Mouse (Mus musculus): Measurements from ENCODE around the gene Snrnp40. TPM values are rescaled to one million over a fixed set of nuclear protein-coding genes. Genes with fewer than 3 reads are reported as not detected.

The Snrnp40 gene
- 71.4 and 73.1 TPM in 2 replicates for polyA plus RNA-seq (2015; fragmentation: Nextera tagmentation; extraction: Ambion mirVana)

GRCm38 (mm10) chr4:130359486-130360237, at the start of gene Snrnp40, which contains the start of gene Zcchc17:
Gene Snrnp40, plus strand, starts transcription at chr4:130360132.
Gene Zcchc17, minus strand, starts transcription at chr4:130359943.
- ATAC-seq (replicated peaks; ENCODE audit: extremely low read depth, insufficient read depth, low FRiP score) = peak; percentile 99
- Histone ChIP-seq H3K9ac (ENCODE audit: low read length) (peak within 1 kb of the TSS; percentile 93), H3K36me3 (ENCODE audit: control insufficient read depth, insufficient read depth) (peaks cover 17% of the 10 kb centered on the region), H3K4me2 (ENCODE audit: low read depth, low read length) (peak within 1 kb of the TSS; percentile 86), H3K9me3 (replicated peaks; ENCODE audit: control insufficient read depth, low read length) (no peaks in the 10 kb centered on the region), H3K27me3 (ENCODE audit: control insufficient read depth, insufficient read depth, low read length) (no peaks in the 10 kb centered on the region), H3K4me3 (ENCODE audit: low read length) (peak within 1 kb of the TSS; percentile 90), H3K4me1 (ENCODE audit: control insufficient read depth, insufficient read depth, low read length) (peaks cover 18% of the 10 kb centered on the region), H3K27ac (ENCODE audit: low read length) (peak within 1 kb of the TSS; percentile 88)
- under 1% methylated on average over 49 of the region's 49 CpGs for WGBS

- H3K4me1 ChIP-seq (ENCODE audit: control insufficient read depth, insufficient read depth, low read length) = peaks cover 56% of the 10 kb centered on the region
- no peaks in the 10 kb centered on the region for H3K9me3 ChIP-seq (replicated peaks; ENCODE audit: control insufficient read depth, low read length)
- H3K27ac ChIP-seq (ENCODE audit: low read length) = peak overlapping the region; percentile 72
- peak overlapping the region; percentile 67; the same call in 1 of the 2 replicates for H3K4me2 ChIP-seq (ENCODE audit: low read depth, low read length)
- no peak overlapping the region for H3K9ac ChIP-seq (ENCODE audit: low read length)
- H3K4me3 ChIP-seq (ENCODE audit: low read length) = no peak overlapping the region
- WGBS = 43% methylated on average over 3 of the region's 3 CpGs
- no peak for ATAC-seq (replicated peaks; ENCODE audit: extremely low read depth, insufficient read depth, low FRiP score)
- 0 out of 2 replicates have a peak, but pooled peaks cover 3% of the 10 kb centered on the region for H3K27me3 ChIP-seq (ENCODE audit: control insufficient read depth, insufficient read depth, low read length)
- peaks cover 29% of the 10 kb centered on the region for H3K36me3 ChIP-seq (ENCODE audit: control insufficient read depth, insufficient read depth)
Observed at GRCm38 (mm10) chr4:130312526-130312925, 47.4 kb upstream of the Snrnp40 start.

GRCm38 (mm10) chr4:130313552-130313951, 46.4 kb upstream of the Snrnp40 start:
- Histone ChIP-seq H3K36me3 (ENCODE audit: control insufficient read depth, insufficient read depth) (peaks cover 29% of the 10 kb centered on the region), H3K9me3 (replicated peaks; ENCODE audit: control insufficient read depth, low read length) (no peaks in the 10 kb centered on the region), H3K4me3 (ENCODE audit: low read length) (no peak overlapping the region), H3K27ac (ENCODE audit: low read length) (no peak overlapping the region), H3K4me2 (ENCODE audit: low read depth, low read length) (no peak overlapping the region), H3K4me1 (ENCODE audit: control insufficient read depth, insufficient read depth, low read length) (peaks cover 61% of the 10 kb centered on the region), H3K27me3 (ENCODE audit: control insufficient read depth, insufficient read depth, low read length) (0 out of 2 replicates have a peak, but pooled peaks cover 3% of the 10 kb centered on the region), H3K9ac (ENCODE audit: low read length) (no peak overlapping the region)
- WGBS = 81% methylated on average over 4 of the region's 4 CpGs
- ATAC-seq (replicated peaks; ENCODE audit: extremely low read depth, insufficient read depth, low FRiP score) = no peak

- Histone ChIP-seq H3K36me3 (ENCODE audit: control insufficient read depth, insufficient read depth) (peaks cover 29% of the 10 kb centered on the region), H3K4me2 (ENCODE audit: low read depth, low read length) (no peak overlapping the region), H3K27ac (ENCODE audit: low read length) (peak overlapping the region; percentile 65), H3K27me3 (ENCODE audit: control insufficient read depth, insufficient read depth, low read length) (no peaks in the 10 kb centered on the region), H3K4me1 (ENCODE audit: control insufficient read depth, insufficient read depth, low read length) (peaks cover 58% of the 10 kb centered on the region), H3K9ac (ENCODE audit: low read length) (peak overlapping the region; percentile 41; the same call in 1 of the 2 replicates), H3K9me3 (replicated peaks; ENCODE audit: control insufficient read depth, low read length) (no peaks in the 10 kb centered on the region), H3K4me3 (ENCODE audit: low read length) (no peak overlapping the region)
- peak; percentile 25; the same call in 1 of the 2 replicates for ATAC-seq (replicated peaks; ENCODE audit: extremely low read depth, insufficient read depth, low FRiP score)
- 50% methylated on average over 13 of the region's 13 CpGs for WGBS
Observed at GRCm38 (mm10) chr4:130315771-130316527, 44.0 kb upstream of the Snrnp40 start.

- Histone ChIP-seq H3K9me3 (replicated peaks; ENCODE audit: control insufficient read depth, low read length) (no peaks in the 10 kb centered on the region), H3K27ac (ENCODE audit: low read length) (peak overlapping the region; percentile 65), H3K36me3 (ENCODE audit: control insufficient read depth, insufficient read depth) (peaks cover 29% of the 10 kb centered on the region), H3K4me1 (ENCODE audit: control insufficient read depth, insufficient read depth, low read length) (peaks cover 55% of the 10 kb centered on the region), H3K9ac (ENCODE audit: low read length) (peak overlapping the region; percentile 22; the same call in 1 of the 2 replicates), H3K4me3 (ENCODE audit: low read length) (no peak overlapping the region), H3K27me3 (ENCODE audit: control insufficient read depth, insufficient read depth, low read length) (no peaks in the 10 kb centered on the region), H3K4me2 (ENCODE audit: low read depth, low read length) (no peak overlapping the region)
- 51% methylated on average over 10 of the region's 10 CpGs for WGBS
- no peak for ATAC-seq (replicated peaks; ENCODE audit: extremely low read depth, insufficient read depth, low FRiP score)
Observed at GRCm38 (mm10) chr4:130316691-130317090, 43.2 kb upstream of the Snrnp40 start.

DNA sequence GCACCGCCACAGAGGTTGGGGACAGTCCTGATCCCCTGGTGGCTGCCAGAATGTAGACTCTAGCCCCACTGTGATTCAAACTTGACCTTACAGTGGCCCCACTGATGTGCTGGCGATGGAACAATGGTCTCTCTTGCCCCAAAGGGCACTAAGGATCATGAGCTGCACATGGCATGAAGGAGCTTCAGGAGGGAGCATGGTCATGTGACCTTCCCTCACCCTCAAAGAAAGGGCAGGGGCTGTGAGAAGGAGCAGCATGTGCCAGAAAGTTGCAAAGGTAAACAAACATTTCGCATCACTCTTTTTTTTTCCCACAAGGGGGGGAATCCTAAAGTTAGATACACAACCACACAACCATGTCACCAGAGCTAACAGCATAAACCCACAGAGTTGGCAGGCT, 41.8 kb upstream of the Snrnp40 start:
- Histone ChIP-seq H3K4me3 (ENCODE audit: low read length) (no peak overlapping the region), H3K27ac (ENCODE audit: low read length) (peak overlapping the region; percentile 44), H3K9ac (ENCODE audit: low read length) (peak overlapping the region; percentile 46; the same call in 1 of the 2 replicates), H3K4me2 (ENCODE audit: low read depth, low read length) (no peak overlapping the region), H3K27me3 (ENCODE audit: control insufficient read depth, insufficient read depth, low read length) (no peaks in the 10 kb centered on the region), H3K9me3 (replicated peaks; ENCODE audit: control insufficient read depth, low read length) (no peaks in the 10 kb centered on the region), H3K4me1 (ENCODE audit: control insufficient read depth, insufficient read depth, low read length) (peaks cover 47% of the 10 kb centered on the region), H3K36me3 (ENCODE audit: control insufficient read depth, insufficient read depth) (peaks cover 24% of the 10 kb centered on the region)
- no peak for ATAC-seq (replicated peaks; ENCODE audit: extremely low read depth, insufficient read depth, low FRiP score)
- 74% methylated on average over 3 of the region's 3 CpGs for WGBS

DNA sequence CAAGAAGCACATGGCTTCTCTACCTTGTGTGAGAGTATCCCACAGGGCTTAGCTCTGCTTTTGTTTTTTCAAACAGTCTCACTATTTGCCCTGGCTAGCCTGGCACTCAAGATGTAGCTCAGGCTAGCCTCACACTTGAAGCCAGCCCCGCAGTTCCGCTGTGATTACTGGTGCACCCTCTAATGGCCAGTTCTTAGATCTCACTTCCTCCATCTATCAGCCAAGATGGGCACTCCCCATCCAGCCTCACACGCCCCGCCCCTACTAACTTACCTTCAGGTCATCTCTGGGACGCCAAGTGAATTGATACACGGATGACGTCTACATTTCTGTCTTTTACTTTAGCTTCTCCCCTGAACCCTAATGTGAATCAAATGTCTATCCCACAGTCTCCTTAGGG, 40.4 kb upstream of the Snrnp40 start:
- H3K4me1 ChIP-seq (ENCODE audit: control insufficient read depth, insufficient read depth, low read length) = peaks cover 52% of the 10 kb centered on the region
- no peaks in the 10 kb centered on the region for H3K9me3 ChIP-seq (replicated peaks; ENCODE audit: control insufficient read depth, low read length)
- no peaks in the 10 kb centered on the region for H3K27me3 ChIP-seq (ENCODE audit: control insufficient read depth, insufficient read depth, low read length)
- H3K9ac ChIP-seq (ENCODE audit: low read length) = no peak overlapping the region
- no peak overlapping the region for H3K4me3 ChIP-seq (ENCODE audit: low read length)
- WGBS = 91% methylated on average over 7 of the region's 7 CpGs
- peaks cover 13% of the 10 kb centered on the region for H3K36me3 ChIP-seq (ENCODE audit: control insufficient read depth, insufficient read depth)
- no peak for ATAC-seq (replicated peaks; ENCODE audit: extremely low read depth, insufficient read depth, low FRiP score)
- no peak overlapping the region for H3K4me2 ChIP-seq (ENCODE audit: low read depth, low read length)
- H3K27ac ChIP-seq (ENCODE audit: low read length) = no peak overlapping the region

DNA sequence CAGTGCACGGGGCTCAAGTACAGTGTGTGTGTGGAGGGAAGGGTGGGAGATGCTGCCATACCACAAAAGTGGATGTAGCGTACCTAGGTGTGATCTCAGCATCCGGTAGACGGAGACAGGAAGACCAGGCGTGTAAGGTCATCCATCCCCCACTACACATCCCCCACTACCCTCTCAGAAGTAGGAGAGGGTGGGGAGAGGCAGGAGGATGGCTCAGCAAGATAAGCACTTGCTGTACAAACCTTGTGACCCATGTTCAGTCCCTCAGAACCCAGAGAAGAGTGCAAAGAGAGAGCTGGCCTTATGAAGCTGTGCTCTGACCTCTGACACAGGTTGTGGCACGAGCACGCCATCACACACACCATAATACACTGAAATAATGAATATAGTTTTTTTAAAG, 38.3 kb upstream of the Snrnp40 start:
- Histone ChIP-seq H3K27ac (ENCODE audit: low read length) (peak overlapping the region; percentile 79; the same call in 1 of the 2 replicates), H3K4me2 (ENCODE audit: low read depth, low read length) (no peak overlapping the region), H3K4me3 (ENCODE audit: low read length) (no peak overlapping the region), H3K27me3 (ENCODE audit: control insufficient read depth, insufficient read depth, low read length) (no peaks in the 10 kb centered on the region), H3K9ac (ENCODE audit: low read length) (no peak overlapping the region), H3K36me3 (ENCODE audit: control insufficient read depth, insufficient read depth) (peaks cover 18% of the 10 kb centered on the region), H3K4me1 (ENCODE audit: control insufficient read depth, insufficient read depth, low read length) (peaks cover 35% of the 10 kb centered on the region), H3K9me3 (replicated peaks; ENCODE audit: control insufficient read depth, low read length) (no peaks in the 10 kb centered on the region)
- WGBS = 87% methylated on average over 7 of the region's 7 CpGs
- ATAC-seq (replicated peaks; ENCODE audit: extremely low read depth, insufficient read depth, low FRiP score) = no peak
